Mouse (Mus musculus) E14TG2a.4 (cell line): Measurements from ENCODE around the gene Hist1h1a.

Experiments used
- CTCF ChIP-seq: conservative IDR thresholded peaks from 2 replicates; pipeline ENCODE4 v1.5.1; 2014; ENCODE audit warnings: low read length
- NANOG ChIP-seq: IDR thresholded peaks from 2 replicates; pipeline ENCODE4 v1.6.1; 2014; ENCODE audit warnings: borderline replicate concordance, low read length, mixed read lengths
- POU5F1 ChIP-seq: IDR thresholded peaks from 2 replicates; pipeline ENCODE4 v1.6.1; 2014; ENCODE audit warnings: low read length, borderline replicate concordance

GRCm38 (mm10) chr13:23755000-23755399 lies 8.5 kb upstream of the Hist1h1a start:
- TF ChIP-seq CTCF (no peak), NANOG (no peak), POU5F1 (no peak)
